Mouse (Mus musculus) ES-Bruce4 (cell line): Measurements from ENCODE around the gene Fbn1.

Experiments used
- CTCF ChIP-seq: IDR thresholded peaks from one replicate; pipeline ENCODE4 v1.8.1; 2011; ENCODE audit warnings: low read depth, low read length
- EP300 ChIP-seq: IDR thresholded peaks from 2 replicates; pipeline ENCODE4 v1.6.1; 2011; ENCODE audit warnings: low read depth, low read length; ENCODE audit not compliant: insufficient read depth
- POLR2A ChIP-seq: IDR thresholded peaks from one replicate; pipeline ENCODE4 v1.8.1; 2011; ENCODE audit warnings: low read length; ENCODE audit not compliant: insufficient read depth

DNA sequence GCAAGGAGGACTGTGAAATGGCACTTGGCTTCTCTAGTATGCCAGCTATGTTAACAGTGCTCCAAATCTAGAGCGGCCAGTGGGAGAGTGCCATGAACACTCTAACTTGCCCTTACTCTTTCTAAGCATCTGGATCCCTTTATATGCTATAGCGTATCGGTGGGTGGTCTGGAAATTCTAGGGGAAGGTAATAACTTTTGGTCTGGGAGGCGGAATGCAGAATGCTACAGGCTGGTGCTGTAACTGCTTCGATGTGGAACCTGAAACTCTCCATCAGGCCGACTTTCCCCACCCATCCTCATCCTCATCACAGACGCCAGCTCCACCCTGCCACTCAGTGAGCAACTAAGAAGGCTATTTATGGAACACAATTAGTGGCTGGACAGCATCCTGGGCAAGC lies 71.6 kb downstream of the Fbn1 start:
- TF ChIP-seq CTCF (no peak), POLR2A (no peak), EP300 (no peak)
